9 mouse cellular contexts compared by ENCODE assay signal in the genomic region with DNA sequence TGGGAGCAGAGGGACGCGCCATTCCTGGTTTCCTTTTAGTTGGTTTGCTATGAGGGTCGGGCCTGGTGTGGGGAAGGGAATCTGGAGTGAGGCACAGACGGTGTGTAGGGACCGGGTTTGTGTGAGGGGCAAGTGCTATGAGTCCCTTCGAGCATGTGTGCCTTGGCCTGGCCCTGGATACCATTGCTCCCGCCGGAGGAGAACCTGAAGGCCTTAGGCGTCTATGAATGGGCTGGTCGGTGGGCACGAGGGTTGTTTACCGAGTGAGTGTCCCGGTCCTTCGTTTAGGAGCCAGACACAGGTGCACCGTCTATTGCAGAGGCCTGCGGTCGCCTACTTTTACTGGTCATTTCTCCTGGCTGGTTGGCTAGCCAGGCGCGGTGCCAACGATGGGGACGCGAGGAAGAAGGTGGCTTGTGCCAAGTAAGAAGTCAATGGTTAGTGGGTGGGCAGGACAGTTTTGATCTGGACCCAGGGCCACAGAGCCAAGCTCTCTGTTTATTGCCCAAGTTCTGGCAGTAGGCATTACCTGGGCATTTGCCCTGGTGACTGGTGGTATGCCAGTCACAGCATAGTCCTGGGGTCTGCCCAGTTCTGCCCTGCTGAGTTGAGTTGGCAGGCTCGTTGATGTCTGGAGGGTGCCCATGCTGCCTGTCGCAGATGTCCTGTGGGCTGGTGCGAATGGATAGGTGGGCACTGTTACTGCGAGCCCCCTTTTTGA. TPM values are rescaled to one million over a fixed set of nuclear protein-coding genes. Genes with fewer than 3 reads are reported as not detected.
A peak's percentile ranks its signal among the peaks of the same experiment; 100 is the strongest.
DNase-seq lines count a peak whose midpoint lies in the region; ATAC-seq and TF ChIP-seq lines count a peak whose summit lies in the region.
"Had no signal": no experiment of that assay in that cellular context is flagged by ENCODE, and none has a peak within 500 bp of the region (broad histone marks: within the 10 kb centered on the region; RNA-seq: fewer than 3 reads in every experiment).

No protein-coding gene starts in this region.

- no peak for TF ChIP-seq POLR2A in ES-Bruce4 (IDR thresholded peaks at IDR 0.05; ENCODE audit: insufficient read depth, low read length)

- H3K4me1 ChIP-seq in ES-Bruce4 (ENCODE audit: control insufficient read depth, insufficient read depth, low read length), result no peaks in the 10 kb centered on the region
- peaks cover 49% of the 10 kb centered on the region for H3K4me1 ChIP-seq in erythroblast, embryonic 14.5 days (ENCODE audit: control insufficient read depth)
- peaks cover 12 to 33% of the 10 kb centered on the region in 2 experiments for H3K4me1 ChIP-seq in heart, embryonic 14.5 days (ENCODE audit: control insufficient read depth in 2 of 2, insufficient read depth in 2 of 2, low read length in 2 of 2)
- peaks cover 15 to 26% of the 10 kb centered on the region in 2 experiments; a peak in 3 of 4 replicates for H3K4me1 ChIP-seq in liver, embryonic 14.5 days (replicated peaks; ENCODE audit: control insufficient read depth in 2 of 2, insufficient read depth in 2 of 2, low read length in 1 of 2)
- H3K4me1 ChIP-seq in neural tube, embryonic 14.5 days (ENCODE audit: control insufficient read depth, insufficient read depth, low read length), result peaks cover 33% of the 10 kb centered on the region

- H3K9ac ChIP-seq in ES-Bruce4 (ENCODE audit: low read depth, poor library complexity, severe bottlenecking), result peak overlapping the region; percentile 79
- H3K9ac ChIP-seq in heart, embryonic 14.5 days (ENCODE audit: low read length), result peak overlapping the region; percentile 95
- H3K9ac ChIP-seq in liver, embryonic 14.5 days (replicated peaks), result peak overlapping the region; percentile 88
- peak overlapping the region; percentile 79 for H3K9ac ChIP-seq in neural tube, embryonic 14.5 days (replicated peaks; ENCODE audit: low read depth, low read length)

- H3K4me2 ChIP-seq in heart, embryonic 14.5 days (ENCODE audit: low read length), result peak overlapping the region; percentile 91
- H3K4me2 ChIP-seq in liver, embryonic 14.5 days (ENCODE audit: low read depth), result peak overlapping the region; percentile 92
- H3K4me2 ChIP-seq in neural tube, embryonic 14.5 days (ENCODE audit: low read depth, low read length), result peak overlapping the region; percentile 88

- no peak for ATAC-seq in heart, embryonic 14.5 days (ENCODE audit: insufficient number of reproducible peaks, insufficient read depth, low FRiP score, low read depth)
- ATAC-seq in liver, embryonic 14.5 days (ENCODE audit: insufficient read depth), result peak; percentile 19; the same call in 1 of the 2 replicates
- ATAC-seq in neural tube, embryonic 14.5 days (ENCODE audit: low read depth), result peak; percentile 65

- H3K9me3 ChIP-seq in ES-Bruce4 (replicated peaks; ENCODE audit: control insufficient read depth, insufficient read depth, low read length, poor library complexity, severe bottlenecking), result no peaks in the 10 kb centered on the region
- no peaks in the 10 kb centered on the region for H3K9me3 ChIP-seq in erythroblast, embryonic 14.5 days (ENCODE audit: control insufficient read depth, low read length)
- no peaks in the 10 kb centered on the region for H3K9me3 ChIP-seq in heart, embryonic 14.5 days (ENCODE audit: control insufficient read depth, low read length)
- no peaks in the 10 kb centered on the region for H3K9me3 ChIP-seq in liver, embryonic 14.5 days (ENCODE audit: control insufficient read depth, low read length)
- no peaks in the 10 kb centered on the region for H3K9me3 ChIP-seq in neural tube, embryonic 14.5 days (ENCODE audit: control insufficient read depth, low read length)

- peaks cover 4% of the 10 kb centered on the region for H3K36me3 ChIP-seq in ES-Bruce4 (ENCODE audit: control insufficient read depth, insufficient read depth, low read length, poor library complexity, severe bottlenecking)
- H3K36me3 ChIP-seq in erythroblast, embryonic 14.5 days (ENCODE audit: control insufficient read depth), result peaks cover 17% of the 10 kb centered on the region
- H3K36me3 ChIP-seq in heart, embryonic 14.5 days (ENCODE audit: control insufficient read depth, insufficient read depth, low read length), result peaks cover 5% of the 10 kb centered on the region
- peaks cover 5% of the 10 kb centered on the region for H3K36me3 ChIP-seq in liver, embryonic 14.5 days (replicated peaks; ENCODE audit: control insufficient read depth, insufficient read depth, low read depth)
- H3K36me3 ChIP-seq in neural tube, embryonic 14.5 days (ENCODE audit: control insufficient read depth, insufficient read depth, low read length), result no peaks in the 10 kb centered on the region

- no peak for TF ChIP-seq CTCF in ES-Bruce4 (IDR thresholded peaks at IDR 0.05; ENCODE audit: low read depth, low read length)
- TF ChIP-seq CTCF in liver, embryonic 14.5 days (IDR thresholded peaks at IDR 0.05; ENCODE audit: low read depth), result no peak

- 20% methylated on average over 26 of the region's 26 CpGs for WGBS in heart, embryonic 14.5 days
- WGBS in liver, embryonic 14.5 days (ENCODE audit: insufficient replicate concordance), result 16% methylated on average over 26 of the region's 26 CpGs
- WGBS in neural tube, embryonic 14.5 days, result 16% methylated on average over 26 of the region's 26 CpGs

- H3K27me3 ChIP-seq in ES-Bruce4 (ENCODE audit: control insufficient read depth, insufficient read depth, low read length, poor library complexity, severe bottlenecking), result no peaks in the 10 kb centered on the region
- H3K27me3 ChIP-seq in erythroblast, embryonic 14.5 days (ENCODE audit: control insufficient read depth), result peaks cover 11% of the 10 kb centered on the region
- no peaks in the 10 kb centered on the region for H3K27me3 ChIP-seq in heart, embryonic 14.5 days (ENCODE audit: control insufficient read depth, insufficient read depth, low read length)
- H3K27me3 ChIP-seq in liver, embryonic 14.5 days (ENCODE audit: control insufficient read depth, insufficient read depth, low read length), result no peaks in the 10 kb centered on the region
- H3K27me3 ChIP-seq in neural tube, embryonic 14.5 days (ENCODE audit: control insufficient read depth, insufficient read depth, low read length), result no peaks in the 10 kb centered on the region

- H3K4me3 ChIP-seq in ES-Bruce4 (ENCODE audit: low read depth, low read length), result peak overlapping the region; percentile 93
- H3K4me3 ChIP-seq in erythroblast, embryonic 14.5 days (replicated peaks), result peak overlapping the region; percentile 86
- peak overlapping the region; percentile 71 to 72 for H3K4me3 ChIP-seq in heart, embryonic 14.5 days (ENCODE audit: control insufficient read depth in 1 of 2, insufficient read depth in 1 of 2, low read depth in 1 of 2, low read length in 2 of 2)
- peak overlapping the region; percentile 67 to 81 for H3K4me3 ChIP-seq in liver, embryonic 14.5 days (ENCODE audit: insufficient read depth in 1 of 2, low read depth in 2 of 2, low read length in 2 of 2)
- peak overlapping the region; percentile 70 for H3K4me3 ChIP-seq in neural tube, embryonic 14.5 days (ENCODE audit: low read depth, low read length)

- peak; percentile 65 for DNase-seq in adrenal gland, postnatal 25 days
- DNase-seq in kidney, postnatal 10 days, result peak; percentile 73
- no peak for DNase-seq in liver, embryonic 14.5 days (ENCODE audit: low read depth in 3 of 3, low spot score in 3 of 3)
- DNase-seq in thymus, postnatal 0 days (ENCODE audit: low spot score), result no peak

- H3K27ac ChIP-seq in ES-Bruce4 (ENCODE audit: insufficient read depth, low read length), result peak overlapping the region; percentile 29
- peak overlapping the region; percentile 77 to 84 for H3K27ac ChIP-seq in heart, embryonic 14.5 days (replicated peaks in 1 of 2; ENCODE audit: control insufficient read depth in 1 of 2, insufficient read depth in 1 of 2, low read depth in 2 of 2, low read length in 2 of 2)
- peak overlapping the region; percentile 43 for H3K27ac ChIP-seq in liver, embryonic 14.5 days
- H3K27ac ChIP-seq in neural tube, embryonic 14.5 days (ENCODE audit: low read depth, low read length), result peak overlapping the region; percentile 100

- no peak for TF ChIP-seq EP300 in ES-Bruce4 (IDR thresholded peaks at IDR 0.05; ENCODE audit: insufficient read depth, low read depth, low read length)
- TF ChIP-seq EP300 in liver, embryonic 14.5 days (IDR thresholded peaks at IDR 0.05; ENCODE audit: low read depth), result no peak

RNA-seq across cellular contexts. Expression of a gene that starts 1.0 kb away (rescaled TPM):
- 21.2 and 23.5 TPM in 2 replicates for polyA plus RNA-seq in ES-Bruce4 (2011; ENCODE audit: insufficient read depth, insufficient read length, low read depth, missing spikeins)
- 29.9 and 31.0 TPM in 2 replicates for total RNA-seq in adrenal gland, postnatal 25 days (2021)
- polyA plus RNA-seq in erythroblast, embryonic 14.5 days (2012), result 0.42 and 0.61 TPM in 2 replicates
- 26.6 and 27.1 TPM in 2 replicates for polyA plus RNA-seq in heart, embryonic 14.5 days (2014; fragmentation: Nextera tagmentation; extraction: Ambion mirVana)
- polyA plus RNA-seq in liver, embryonic 14.5 days (2012; rRNA removed), result 7.5 and 8.8 TPM in 2 replicates
- 10.0 and 10.7 TPM in 2 replicates for polyA plus RNA-seq in liver, embryonic 14.5 days (2014; fragmentation: Nextera tagmentation; extraction: Ambion mirVana)
- 51.7 and 54.2 TPM in 2 replicates for polyA plus RNA-seq in neural tube, embryonic 14.5 days (2014; fragmentation: Nextera tagmentation; extraction: Ambion mirVana)
- 18.8 and 20.1 TPM in 2 replicates for polyA plus RNA-seq in thymus, postnatal 0 days (2015; fragmentation: Nextera tagmentation; extraction: Ambion mirVana)

RNA-seq across cellular contexts. Expression of a gene that starts 42.4 kb away (rescaled TPM):
- polyA plus RNA-seq in ES-Bruce4 (2011; ENCODE audit: insufficient read depth, insufficient read length, low read depth, missing spikeins), result not detected in 2 replicates
- total RNA-seq in adrenal gland, postnatal 25 days (2021), result 0.86 and 1.9 TPM in 2 replicates
- polyA plus RNA-seq in erythroblast, embryonic 14.5 days (2012), result not detected in 2 replicates
- polyA plus RNA-seq in heart, embryonic 14.5 days (2014; fragmentation: Nextera tagmentation; extraction: Ambion mirVana), result 0.09 TPM in 2 replicates
- polyA plus RNA-seq in liver, embryonic 14.5 days (2012; rRNA removed), result not detected in 2 replicates
- not detected in 2 replicates for polyA plus RNA-seq in liver, embryonic 14.5 days (2014; fragmentation: Nextera tagmentation; extraction: Ambion mirVana)
- 10.3 and 20.5 TPM in 2 replicates for polyA plus RNA-seq in neural tube, embryonic 14.5 days (2014; fragmentation: Nextera tagmentation; extraction: Ambion mirVana)
- 0.05 TPM in 2 replicates for polyA plus RNA-seq in thymus, postnatal 0 days (2015; fragmentation: Nextera tagmentation; extraction: Ambion mirVana)
- total RNA-seq: hematopoietic stem cell, adult 5-6 weeks had no signal

Comparison
In these comparisons a context has a peak if more than half of its experiments do, and no peak if none do; other contexts are left out.
1. H3K27ac ChIP-seq: peak in every context shown above with its lines; median percentile 100 in neural tube, embryonic 14.5 days; 80 in heart, embryonic 14.5 days; 43 in liver, embryonic 14.5 days; 29 in ES-Bruce4.
2. DNase-seq: peak in adrenal gland, postnatal 25 days (single experiment) and kidney, postnatal 10 days (single experiment); none in liver, embryonic 14.5 days (0 of 3) and thymus, postnatal 0 days (single experiment).
3. RNA of a gene that starts 42.4 kb away (polyA plus RNA-seq): 10.3 to 20.5 TPM in neural tube, embryonic 14.5 days; 0.09 TPM in heart, embryonic 14.5 days, 0.05 TPM in thymus, postnatal 0 days, not detected in ES-Bruce4, not detected in erythroblast, embryonic 14.5 days and not detected in liver, embryonic 14.5 days; every median in the first group is over 10 times any median in the second.
4. Peak in every context shown above with its lines, with median percentiles within 50 percentile points of each other: H3K4me3 ChIP-seq, H3K9ac ChIP-seq and H3K4me2 ChIP-seq.